Mouse (Mus musculus): ENCODE results near the gene Grcc10.

The Grcc10 gene

DNA sequence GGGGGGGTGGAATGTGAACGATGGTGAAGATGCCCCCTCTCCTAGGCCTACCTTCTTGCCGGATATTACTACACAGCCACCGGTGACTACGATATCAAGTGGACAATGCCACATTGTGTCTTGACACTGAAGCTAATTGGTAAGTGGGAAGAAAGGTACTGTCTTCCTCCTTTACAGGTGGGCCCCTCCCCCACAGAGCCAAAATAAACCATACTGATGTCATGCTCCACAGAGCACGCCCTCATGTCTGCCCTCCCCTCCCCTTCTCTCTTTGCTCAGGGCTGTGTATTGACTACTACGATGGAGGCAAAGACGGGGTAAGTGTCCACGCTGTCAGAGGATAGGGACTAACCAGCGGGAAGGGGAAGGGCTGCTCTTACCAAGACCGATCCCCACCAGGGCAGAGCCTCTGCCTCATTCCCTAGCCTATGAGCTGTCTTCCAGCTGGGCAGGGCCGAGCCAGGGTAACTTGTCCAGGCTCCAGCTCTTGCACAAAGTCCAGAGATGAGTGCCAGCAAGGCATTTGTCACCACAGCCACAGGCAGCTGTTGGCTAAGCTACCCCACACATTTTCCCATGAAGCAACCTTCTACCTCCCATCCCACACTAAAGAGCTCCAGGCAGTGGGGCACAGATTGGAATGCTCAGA is 41.1 kb downstream of the Grcc10 start:
- no peak for DNase-seq (ENCODE audit: low spot score)

DNA sequence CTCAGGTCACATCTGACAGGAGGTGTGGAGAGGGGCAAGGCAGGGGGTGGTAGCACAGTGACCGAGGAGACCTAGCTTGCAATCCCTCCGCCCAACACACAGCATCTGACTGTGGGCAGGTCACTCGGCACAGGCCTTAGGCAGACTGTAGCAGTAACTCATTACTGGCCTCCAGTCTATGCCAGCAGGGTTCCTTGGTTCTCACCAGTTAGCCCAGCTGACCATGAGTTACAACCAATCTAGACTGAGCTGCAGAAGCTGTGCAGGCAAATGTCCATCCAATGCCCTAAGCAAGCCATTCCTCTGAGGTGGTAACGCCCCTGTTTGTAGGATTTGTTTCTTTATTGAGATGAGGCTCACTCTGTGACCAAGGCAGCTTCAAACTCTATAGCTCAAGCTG is 41.8 kb downstream of the Grcc10 start:
- no peak for DNase-seq (ENCODE audit: low spot score)

DNA sequence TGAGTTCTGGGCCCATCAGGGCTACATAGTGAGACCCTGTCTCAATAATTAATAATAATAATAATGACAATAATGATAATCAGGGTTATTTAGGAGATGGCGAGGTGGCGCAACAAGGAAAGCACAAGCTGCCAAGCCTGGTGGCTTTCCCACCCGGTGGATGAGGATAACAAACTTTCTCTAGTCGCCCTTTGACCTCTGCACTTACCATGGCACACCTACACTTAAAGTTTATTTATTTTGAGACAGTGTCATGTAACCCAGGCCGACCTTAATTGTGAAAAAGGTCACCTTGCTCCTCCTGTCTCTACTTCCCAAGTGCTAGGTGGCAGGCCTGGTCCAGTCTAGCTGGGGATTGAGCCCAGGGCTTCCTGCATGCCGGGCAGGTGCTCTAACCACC is 42.4 kb downstream of the Grcc10 start:
- no peak for DNase-seq (ENCODE audit: low spot score)

DNA sequence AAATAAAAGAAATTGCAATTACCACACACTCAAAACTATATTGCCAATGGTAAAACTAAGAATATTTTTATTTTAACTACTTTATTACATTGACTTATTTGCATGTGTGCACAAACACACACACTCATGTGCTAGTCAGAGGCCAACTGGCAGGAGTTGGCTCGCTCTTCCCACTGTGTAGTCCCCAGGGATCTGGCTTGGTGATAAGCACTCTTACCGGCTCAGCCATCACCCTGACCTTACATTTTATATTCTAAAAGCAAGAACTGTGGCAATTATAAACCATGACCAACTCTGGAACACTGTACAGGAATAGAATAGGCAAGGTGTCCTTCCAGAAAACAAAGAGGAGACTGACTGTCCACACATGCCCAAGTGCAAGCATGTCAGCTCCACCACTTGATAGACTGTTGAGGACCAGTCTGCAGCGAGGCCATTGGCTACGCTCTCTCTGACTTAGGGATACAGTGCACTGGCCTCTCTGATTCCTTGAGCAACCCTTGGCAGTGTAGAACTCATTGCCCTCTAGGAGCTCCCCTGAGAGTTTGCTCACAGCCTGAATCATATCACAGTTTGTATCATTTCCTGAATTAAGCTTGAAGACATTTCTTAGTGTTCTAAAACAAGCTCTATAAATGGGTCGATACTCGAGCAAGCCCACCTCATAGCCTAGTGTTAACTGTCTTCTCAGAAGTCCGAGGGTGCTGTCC is 44.6 kb downstream of the Grcc10 start:
- DNase-seq (ENCODE audit: low spot score): no peak

DNA sequence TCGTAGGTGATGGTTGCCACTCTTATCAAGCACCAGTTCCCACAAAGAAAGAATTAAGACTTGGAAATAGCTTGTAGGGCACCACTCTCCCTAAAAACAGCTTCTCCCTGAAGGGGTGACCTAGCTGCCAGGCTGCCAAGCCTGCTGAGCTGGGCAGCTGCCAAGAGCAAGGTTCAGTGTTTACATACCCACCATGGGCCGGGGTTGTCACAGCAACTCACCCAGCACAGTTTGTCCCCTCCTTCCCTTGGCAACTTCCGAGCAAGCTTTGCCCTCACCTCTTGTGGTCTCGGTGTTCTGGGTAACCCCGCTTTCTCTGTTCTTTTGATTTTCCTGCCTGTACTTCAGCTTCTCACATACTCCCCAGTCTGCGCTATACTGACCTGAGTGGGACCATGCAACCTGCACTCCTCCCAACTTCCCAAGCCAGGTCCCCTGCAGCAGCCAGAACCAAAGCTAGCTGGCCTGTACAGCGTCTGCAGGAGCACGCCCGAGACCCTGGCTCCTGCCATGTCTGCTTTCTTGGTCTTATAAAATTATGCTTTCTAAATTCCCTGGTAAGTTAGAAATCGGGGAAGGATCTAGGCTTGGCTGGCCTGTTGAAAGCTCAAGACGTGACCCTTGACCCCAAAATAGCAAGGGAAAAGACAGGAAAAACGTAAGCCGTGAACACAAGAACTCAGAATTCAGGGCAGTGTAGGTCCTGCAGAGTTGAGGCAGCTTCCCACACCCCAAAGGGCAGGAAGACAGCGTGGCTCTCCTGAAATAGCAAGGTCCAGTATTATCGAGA is 46.8 kb downstream of the Grcc10 start:
- peak; percentile 56 for DNase-seq (ENCODE audit: low spot score)

DNA sequence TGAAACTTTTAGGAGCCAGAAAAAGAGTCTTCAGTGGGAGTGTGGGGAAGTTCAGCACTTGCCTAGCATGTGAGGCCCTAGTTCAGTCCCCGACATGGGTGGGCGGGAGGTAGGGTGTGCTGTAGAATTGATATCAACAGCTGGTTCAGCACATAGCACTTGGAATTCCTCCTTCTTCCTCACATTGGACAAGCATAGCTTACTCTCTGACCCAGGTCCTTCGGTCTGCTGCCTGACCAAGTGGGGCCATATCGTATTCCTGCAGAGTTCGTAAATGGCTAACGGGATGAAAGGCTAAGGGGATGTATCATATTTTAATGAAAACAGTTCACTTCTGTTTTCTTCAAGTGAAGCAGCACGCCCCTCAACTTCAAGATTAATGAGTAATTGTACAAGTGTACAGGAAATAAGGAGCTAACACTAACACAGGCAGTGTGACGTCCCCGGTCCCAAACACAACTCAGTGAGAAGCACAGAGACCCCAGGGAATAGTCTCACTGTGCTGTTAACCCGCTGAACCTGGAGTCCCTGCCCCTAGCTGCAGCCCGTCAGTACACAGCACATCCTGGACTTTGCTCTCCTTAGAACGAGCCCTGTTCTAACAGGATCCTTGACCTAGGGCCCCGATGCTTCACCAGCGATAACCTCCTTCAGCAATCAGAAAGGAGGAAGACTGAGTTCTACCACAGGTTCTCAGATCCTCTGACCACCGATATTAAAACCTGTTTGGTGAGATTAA is 47.8 kb downstream of the Grcc10 start:
- no peak for DNase-seq (ENCODE audit: low spot score)

DNA sequence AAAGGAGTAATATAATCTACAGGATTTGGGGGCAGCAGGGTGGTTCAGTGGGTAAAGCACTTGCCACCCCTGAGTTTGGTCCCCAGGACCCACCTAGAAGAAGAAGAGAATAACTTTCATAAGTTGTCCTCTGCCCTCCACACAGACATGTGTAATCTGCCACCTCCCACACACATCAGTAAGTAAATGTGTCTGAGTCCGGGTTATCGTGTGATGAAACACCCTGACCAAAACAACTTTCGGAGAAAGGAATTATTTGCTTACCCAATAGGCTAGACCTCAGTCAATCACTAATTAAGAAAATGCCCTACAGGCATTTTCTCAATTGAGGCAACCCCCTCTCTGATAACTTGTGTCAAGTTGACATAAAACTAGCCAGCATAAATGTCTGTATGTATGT is 50.7 kb downstream of the Grcc10 start:
- DNase-seq (ENCODE audit: low spot score): no peak

Measured in urinary bladder, postnatal 25 days (tissue).